Mouse (Mus musculus): Measurements from ENCODE around the gene Cd28.

Cd28 gene

DNA sequence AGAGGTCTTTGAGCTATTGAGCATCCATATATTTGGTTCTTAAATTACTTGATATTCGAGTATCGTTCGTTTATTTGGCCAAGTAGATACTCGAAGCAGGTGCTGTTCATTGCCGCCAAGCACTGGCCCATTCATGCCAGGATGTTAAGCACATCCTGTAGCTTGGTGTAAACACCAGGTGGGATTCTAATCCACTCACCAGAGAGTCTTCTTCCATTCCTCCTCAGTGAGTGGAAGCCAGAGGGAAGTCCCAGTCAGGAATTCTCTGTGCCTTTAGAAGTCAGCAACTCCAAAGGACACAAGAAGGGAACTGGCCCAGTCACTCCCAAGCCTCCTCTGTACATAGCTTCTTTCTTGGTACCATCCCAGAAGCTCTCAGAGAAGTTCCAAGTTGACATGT lies at the start of gene Cd28:
Cd28 (plus strand) TSS at position 234 of the 400 bp plus-strand sequence.
- no peak for DNase-seq (ENCODE audit: low spot score in 2 of 2)

DNA sequence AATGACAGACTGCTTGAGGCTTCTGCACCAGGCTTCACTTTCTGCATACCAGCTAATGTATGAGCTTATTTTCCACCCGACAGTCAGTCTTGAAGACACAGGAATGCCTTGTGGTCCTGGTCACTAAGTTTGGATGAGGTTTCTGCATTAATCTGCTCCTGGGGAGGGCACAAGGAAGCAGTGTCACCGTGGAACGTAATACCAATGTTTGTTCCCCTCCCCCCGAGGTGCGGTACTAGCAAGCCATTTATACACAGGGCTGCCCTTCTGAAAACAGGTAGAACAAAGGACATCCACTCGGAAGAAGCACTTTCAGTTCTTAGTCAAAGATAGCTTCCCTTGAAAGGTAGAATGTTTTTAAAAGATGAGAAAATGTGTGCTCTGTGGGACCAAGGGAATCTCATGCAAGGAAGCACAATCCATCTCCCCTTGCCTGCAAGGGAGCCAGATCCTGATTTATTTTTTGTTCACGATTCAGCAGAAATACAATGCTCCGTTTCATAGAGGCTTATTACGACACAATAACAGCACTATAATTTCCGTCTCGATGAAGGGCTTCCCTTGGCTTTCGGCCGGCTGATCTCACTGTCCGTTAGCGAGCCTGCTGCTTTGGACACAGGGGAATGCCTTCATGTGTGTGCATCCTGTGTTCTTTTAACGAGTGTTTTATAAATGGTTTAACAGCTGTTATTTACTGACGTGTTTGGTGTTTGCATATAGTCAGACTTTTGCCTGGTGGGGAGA lies 48.6 kb upstream of the Cd28 start:
- no peak for DNase-seq (ENCODE audit: low spot score in 2 of 2)

DNA sequence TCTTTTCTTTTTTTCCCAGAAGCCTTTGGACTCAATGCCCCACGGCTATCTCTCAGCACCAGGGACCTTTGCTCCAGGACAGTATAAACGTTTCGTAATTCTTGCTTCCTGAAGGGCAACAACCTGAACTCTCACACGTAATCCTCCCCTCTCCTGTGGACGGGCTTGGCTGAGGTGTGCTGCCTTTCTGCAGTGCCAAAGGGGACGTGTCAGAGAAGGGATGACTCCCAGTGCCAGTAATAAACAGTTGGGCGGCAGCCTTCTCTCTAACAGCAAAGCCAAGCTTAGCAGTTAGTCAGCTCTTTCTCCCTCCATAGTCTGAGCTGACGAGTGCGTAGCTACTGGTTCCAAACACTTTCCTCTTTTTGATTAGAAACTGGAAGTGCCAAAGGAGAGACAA lies 47.6 kb upstream of the Cd28 start:
- no peak for DNase-seq (ENCODE audit: low spot score in 2 of 2)

DNA sequence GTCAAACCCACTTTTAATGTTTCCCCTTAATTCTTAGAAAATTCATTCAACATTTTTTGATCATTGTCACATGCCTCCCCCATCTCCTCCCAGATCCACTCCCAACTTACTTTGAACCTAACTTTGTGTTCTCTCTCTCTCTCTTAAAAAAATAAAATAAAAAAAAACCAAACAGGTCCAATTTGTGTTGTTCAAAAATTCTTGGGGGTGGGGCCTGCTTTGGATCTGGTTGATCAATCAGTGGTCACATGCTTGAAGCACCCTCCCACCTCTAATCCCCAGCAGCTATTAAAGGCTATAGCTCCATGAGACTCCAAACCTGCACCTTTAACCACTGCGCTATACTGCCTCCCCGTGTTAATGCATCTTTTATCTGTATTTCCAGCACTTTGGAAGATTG lies 46.9 kb upstream of the Cd28 start:
- no peak for DNase-seq (ENCODE audit: low spot score in 2 of 2)

DNA sequence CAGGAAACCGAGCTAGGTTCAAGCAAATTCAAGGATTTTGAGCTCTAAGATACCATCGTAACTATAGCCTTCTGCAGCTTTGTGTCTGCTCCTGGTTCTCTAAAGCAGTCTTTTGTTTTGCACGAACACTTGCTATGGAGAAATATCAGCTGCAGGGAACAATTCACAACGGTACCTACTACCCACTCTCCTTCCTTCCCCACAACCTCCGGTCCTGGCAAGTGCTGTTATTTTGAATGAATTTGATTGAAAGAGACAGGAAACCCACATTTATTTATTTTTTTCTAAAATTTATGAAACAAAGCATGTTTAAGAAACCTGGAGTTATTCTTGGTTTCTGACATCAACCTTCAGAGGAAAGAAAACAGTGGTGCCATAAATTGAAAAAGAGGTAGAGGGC lies 46.4 kb upstream of the Cd28 start:
- DNase-seq (ENCODE audit: low spot score in 2 of 2), result no peak

DNA sequence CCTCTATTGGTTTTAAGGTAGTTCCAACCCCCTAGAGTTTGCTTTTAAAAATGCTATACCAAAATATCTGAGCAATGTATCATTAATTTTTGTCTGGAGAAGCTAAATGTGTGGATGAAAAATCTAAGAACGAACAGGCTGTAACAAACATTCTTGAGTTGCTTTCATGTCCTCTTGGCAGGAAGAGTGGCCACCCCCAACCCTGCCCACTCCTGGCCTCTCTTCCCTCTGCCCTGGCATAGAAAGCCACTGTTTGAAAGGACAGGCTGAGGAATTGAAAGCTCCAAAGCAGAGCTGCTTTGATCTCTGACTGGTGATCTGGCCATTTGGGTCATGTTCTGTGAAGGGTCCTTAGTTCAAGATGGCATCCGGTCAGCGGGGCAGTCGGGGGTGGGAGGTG lies 32.8 kb upstream of the Cd28 start:
- DNase-seq (ENCODE audit: low spot score in 2 of 2), result no peak

DNA sequence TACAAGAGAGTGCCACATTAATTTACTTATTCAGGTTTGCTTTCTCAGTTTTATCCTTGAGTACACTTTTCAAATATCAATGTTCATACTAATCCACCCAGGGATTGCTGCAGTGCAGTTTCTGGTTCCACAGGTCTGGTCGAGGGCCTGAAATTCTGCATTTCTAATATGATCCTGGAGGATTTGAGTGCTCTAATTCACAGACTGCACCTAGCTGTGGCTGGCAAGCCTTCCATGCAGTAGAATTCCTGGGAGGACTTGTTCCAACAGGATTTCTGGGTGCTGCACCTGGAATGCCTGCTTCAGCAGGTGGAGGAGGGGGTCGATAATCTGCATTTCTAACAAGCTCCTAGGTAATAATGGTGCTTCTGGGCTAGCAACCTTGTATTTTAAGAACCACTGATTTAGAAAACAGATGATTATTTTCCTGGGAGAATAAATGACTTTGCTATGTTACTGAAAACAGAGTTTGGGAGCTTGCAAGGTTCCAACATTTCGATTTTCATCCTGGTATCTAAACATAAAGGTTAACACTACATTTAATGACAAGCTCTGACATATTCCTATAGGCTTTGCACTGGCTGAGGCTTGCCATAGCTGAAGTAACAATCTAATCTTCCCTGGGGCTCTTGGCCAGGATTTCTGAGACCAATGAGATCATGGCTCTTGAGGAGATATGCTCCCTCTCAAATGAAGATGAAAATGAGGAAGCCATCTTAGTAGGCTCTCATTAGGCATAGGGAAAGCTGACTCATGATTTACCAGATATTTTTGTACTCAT lies 20.3 kb upstream of the Cd28 start:
- DNase-seq (ENCODE audit: low spot score in 2 of 2), result no peak

DNA sequence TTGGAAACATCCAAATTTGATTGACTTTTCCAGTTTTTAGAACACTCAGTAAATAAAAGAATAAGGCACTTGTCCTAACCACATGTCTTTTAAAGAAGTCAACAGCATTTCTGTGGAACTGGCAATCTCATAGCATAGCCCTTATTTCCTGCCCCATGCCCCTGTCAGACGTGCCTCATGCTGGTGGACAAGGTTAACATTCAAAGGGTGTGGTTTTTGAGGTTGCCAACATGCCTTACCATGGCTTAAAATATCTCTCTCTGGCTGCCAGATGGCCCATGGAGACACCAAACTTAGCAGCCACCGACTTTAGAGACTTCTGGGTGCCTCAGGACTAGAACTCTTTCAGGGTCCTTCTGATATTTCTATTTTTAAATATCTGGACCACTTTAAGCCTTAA lies 14.0 kb upstream of the Cd28 start:
- no peak for DNase-seq (ENCODE audit: low spot score in 2 of 2)

DNA sequence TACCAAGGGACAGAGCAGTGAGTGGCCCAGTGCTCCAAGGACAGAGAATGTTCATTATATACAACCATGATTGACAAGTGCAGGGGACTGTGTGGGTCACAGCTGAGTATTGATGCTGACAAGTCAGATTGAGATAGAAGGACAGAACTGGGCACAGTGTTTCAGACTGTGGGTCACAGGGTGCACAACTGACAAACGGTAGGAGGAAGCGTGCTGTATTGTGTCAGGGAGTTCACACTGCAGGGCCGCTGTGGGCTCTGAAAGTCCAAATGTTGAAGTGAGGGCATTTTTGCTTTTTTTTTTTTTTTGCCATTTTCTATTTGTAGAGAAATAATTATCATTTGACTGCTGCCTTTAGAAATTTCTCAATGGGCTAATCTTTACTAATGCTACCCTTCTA lies 3.4 kb upstream of the Cd28 start:
- no peak for DNase-seq (ENCODE audit: low spot score in 2 of 2)

DNA sequence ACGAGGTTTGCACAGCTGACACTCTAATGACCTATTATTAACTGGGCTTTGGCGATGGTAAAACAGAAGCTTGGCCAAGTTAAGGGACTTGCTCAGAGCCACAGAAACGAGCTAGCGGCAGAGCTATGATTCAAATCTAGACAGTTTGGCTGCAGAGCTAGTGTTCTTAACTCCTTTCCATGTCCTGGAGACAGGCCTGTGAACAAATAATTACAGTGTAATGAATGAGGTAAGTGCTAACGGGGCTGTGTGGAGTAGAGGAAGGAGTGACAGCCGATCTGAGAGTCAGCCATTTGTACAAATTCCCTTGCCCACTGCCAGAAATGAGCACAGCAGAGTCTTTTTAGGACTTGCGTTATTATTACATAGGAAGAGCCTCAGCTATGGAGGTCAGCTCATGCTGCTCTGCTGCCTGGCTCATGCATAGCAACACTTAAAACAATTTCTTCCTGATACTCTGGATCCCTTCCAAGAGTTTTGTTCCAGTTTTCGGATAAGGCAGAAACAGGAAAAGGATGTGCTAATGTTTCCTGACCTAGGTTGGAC lies 876 bp upstream of the Cd28 start:
- no peak for DNase-seq (ENCODE audit: low spot score in 2 of 2)

DNA sequence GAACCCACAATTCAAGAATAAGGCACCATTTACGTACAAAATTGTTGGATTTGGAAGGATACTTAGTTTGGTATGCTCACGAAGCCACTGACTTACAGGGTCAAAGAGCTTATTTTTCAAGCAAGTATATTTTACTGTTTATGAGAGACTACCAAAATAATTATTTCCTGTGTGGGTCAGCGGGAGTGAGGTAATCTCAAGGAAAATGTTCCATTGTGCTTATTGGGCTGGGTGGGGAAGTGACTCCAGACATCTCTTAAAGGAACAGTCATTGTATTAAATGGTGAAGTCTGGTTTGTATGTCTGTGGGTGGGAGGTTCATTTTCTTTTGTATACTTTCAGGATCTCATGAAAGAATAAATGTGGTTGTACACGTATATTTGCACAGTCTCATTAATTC lies 2.0 kb downstream of the Cd28 start:
- no peak for DNase-seq (ENCODE audit: low spot score in 2 of 2)

DNA sequence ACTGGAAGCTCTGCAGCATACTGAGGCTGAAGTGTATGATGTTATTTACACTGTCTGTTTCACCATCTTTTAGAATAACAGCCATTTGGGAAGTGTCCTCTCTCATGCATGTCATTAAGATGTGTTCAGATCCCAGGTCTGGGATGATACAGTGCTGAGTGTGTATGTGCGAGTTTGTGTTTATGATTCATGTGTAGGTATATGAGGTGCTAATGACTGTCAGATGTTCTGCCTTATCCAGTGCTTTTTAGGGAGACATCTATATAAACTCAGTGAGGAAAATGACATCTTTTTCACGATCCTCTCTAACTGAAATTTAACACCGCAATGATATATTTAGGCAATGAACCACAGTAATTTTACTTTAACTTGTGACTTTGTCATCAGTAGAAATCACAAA lies 7.0 kb downstream of the Cd28 start:
- DNase-seq (ENCODE audit: low spot score in 2 of 2), result no peak

DNA sequence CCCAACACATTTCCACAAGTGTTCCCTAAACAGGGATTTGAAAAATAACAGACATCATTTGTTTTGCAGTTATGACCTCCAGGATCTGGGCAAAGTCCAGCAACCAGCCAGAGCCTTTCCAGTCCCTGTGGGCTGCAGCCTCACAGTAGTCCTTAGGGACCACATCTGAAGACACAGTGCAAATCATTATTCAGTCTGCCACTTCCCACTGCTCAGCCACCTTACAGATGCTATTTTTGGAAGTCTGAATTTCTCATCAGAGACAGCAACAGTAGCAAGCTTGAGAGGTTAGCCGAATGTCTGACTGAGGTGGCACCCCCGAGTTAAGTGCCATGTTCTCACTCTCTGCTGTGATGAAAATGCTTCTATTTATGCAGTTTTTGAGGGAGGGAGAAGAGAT lies 15.3 kb downstream of the Cd28 start:
- no peak for DNase-seq (ENCODE audit: low spot score in 2 of 2)

DNA sequence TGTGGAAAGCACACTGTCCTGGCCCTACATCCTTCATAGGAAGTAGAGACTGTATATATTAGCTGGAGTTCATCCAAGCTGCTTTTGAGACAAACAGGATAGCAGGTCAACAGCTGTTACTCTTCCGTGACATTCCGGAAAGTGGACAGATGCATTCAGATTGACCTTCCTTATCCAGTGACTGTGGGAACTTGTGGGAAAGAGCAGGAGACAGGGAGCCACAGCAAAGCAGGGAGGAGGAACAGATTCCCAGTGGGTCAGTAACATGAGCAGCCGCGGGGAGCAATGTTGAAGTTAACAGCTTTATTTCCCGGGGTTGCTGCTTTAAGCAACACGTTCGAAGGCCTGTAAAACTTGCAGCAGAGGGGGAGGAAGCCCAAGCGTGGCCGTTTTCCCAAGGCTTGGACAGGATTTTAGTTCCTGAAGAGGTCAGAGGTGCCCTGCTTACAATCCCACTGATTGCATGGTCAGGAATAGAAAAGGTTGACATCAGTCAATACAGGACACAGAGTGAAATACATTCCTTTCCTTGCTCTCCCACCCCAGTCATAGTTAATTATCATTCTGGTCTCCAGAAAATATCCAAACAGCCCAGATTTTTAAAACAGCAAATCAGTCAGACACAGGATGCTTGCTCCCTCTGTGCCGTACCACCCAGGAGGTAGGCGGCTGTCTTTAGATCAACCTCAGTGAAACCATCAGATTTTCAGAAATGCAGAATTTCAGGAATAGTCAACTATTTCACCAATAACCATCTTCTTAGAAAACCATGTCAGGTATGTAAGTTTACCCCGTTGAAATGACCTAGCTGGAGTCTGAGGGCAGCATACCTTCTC lies 18.7 kb downstream of the Cd28 start:
- no peak for DNase-seq (ENCODE audit: low spot score in 2 of 2)

DNA sequence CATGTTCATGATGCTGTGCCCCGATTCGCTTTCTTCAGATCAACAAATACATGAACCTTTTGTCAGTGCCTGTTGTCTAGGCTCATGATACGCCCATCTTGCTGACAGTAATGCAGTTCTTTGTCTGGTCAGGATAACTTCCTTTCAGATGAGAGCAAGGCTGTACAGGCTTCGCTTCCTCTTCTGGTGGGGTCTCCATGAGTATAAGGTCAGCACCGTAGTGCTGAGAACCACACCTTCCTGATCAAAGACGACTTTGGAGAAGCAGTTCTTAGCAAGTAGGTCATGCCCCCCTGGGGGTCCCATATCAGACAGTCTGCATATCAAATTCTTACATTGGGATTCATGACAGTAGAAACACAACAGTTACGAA lies 19.3 kb downstream of the Cd28 start:
- DNase-seq (ENCODE audit: low spot score in 2 of 2), result no peak

DNA sequence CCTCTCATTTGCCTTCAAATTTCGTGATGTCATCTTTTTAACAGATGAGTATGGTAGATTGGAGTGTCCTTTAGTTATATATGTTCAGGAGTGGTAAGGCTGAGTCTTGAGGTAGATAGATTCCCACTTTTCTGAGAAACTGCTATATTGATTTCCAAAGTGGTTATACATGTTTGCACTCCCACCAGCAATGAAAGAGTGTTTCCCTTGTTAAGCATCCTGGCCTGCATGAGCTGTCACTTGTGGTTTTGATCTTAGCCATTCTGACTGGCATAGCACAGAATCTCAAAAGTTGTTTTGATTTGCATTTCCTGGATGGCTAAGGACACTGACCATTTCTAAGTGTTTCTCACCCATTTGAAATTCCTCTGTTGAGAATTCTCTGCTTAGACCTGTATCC lies 27.7 kb downstream of the Cd28 start:
- no peak for DNase-seq (ENCODE audit: low spot score in 2 of 2)

DNA sequence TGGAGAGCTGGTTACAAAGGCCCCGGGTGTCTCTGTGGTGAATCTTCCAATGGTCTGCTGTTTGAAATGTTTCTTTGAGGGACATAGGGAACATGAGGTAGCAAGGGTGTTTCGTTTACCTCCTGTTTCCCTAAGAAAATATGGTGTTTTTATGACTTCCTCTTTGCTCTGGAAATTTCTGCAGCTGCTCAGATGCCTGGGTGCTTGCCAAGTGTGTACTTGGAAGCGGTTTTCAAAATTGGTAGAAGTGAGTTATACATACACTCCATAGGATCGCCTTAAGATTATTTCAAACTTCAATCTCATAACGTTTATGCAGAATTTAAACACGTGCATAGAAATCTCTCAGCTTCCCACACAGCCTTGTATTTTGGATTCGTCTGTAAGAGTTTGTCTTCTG lies 29.1 kb downstream of the Cd28 start:
- no peak for DNase-seq (ENCODE audit: low spot score in 2 of 2)

DNA sequence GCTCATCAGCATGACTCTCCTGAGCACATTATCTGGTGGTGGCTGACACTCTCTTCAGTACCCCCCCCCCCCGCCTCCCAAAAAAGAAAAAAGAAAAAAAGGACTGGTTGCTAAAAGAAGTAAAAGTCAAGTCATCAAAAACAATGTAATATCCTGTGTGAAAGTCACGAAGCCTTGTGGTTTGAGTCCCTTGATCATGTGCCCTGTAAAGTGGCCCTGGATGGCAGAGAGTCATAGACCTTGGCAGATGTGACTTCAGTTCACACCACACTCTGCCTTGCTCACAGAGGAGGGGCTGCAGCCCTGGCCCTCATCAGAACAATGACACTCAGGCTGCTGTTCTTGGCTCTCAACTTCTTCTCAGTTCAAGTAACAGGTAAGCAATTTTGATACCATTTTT lies 29.6 kb downstream of the Cd28 start:
- DNase-seq (ENCODE audit: low spot score in 2 of 2), result no peak

DNA sequence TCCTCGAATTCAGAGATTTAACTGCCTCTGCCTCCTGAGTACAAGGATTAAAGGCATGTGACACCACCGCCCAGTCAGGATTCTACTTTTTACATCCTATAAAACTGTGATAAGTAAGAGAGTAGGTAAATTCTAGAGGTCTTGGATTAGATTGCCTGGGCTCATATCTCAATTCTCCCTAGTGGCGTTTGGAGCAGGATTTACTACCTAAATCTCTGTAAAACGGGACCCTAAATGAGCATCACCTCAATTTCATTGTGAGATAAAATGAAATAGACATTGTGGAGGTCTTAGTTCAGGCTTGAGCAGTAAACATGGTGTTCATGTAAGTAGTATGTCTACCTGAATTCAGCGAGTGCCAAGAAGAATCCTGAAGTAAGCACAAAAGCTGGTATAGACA lies 30.3 kb downstream of the Cd28 start:
- DNase-seq (ENCODE audit: low spot score in 2 of 2), result no peak

DNA sequence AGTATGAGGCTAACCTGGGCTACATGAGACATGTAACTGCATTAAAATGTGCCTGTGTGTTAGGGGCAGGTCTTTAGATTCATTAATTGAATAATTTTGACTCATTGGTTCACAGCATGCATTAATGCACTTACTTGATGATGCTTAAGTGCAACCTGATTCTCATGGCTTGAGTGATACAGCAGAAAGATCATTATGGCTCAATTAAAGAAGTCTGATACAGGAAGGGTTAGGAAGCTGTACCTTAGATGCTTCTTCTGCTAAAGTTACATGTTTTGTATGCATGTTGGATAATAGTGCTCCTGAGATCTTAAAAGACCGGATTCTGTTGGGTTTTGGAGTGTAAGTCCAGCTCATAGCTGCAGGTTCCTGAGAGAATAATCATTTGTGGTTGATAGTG lies 31.7 kb downstream of the Cd28 start:
- DNase-seq (ENCODE audit: low spot score in 2 of 2), result no peak

DNA sequence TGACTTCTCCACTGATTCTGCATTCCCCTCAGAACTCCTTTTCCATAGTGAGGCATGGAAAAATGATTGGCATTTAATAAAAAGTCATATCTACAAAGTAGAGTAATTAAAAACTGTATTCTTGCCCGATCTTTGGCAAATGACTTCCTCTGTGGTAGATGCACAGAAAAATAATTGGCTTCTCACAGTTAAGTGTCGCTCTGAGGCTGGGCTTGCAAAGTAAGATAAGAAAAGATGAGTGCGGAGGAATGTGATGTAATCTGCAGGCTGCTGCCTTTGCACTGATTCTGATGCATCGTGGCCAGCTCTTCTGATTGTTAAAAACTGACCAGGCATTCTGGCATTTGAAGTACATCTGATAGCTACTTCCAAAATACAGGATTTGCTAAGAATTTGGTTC lies 32.3 kb downstream of the Cd28 start:
- no peak for DNase-seq (ENCODE audit: low spot score in 2 of 2)

DNA sequence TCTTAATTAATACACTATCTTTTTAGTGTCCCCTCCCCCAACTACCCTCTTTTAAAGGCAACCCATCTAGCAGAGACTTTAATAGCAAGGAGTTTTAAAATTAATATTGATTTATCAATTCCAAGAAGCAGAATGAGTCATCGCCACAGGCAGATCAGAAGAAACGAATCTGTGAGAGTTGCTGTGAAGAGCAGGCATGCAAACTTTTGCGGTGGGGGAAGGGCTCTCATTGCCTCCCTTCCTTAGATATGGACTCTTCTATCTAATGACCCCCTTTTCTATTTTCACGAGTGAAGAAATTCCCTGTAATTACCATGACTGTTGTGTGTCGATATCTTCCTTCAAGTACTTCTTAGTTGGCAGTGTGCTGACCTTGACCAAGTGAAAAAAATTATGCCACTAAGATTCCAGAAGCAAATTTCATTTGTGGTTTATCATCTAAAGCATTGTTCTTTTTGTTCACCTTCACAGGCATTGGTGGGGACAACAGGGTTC lies 32.8 kb downstream of the Cd28 start:
- no peak for DNase-seq (ENCODE audit: low spot score in 2 of 2)

All from urinary bladder, postnatal 4 days (tissue).